In the genomic region with DNA sequence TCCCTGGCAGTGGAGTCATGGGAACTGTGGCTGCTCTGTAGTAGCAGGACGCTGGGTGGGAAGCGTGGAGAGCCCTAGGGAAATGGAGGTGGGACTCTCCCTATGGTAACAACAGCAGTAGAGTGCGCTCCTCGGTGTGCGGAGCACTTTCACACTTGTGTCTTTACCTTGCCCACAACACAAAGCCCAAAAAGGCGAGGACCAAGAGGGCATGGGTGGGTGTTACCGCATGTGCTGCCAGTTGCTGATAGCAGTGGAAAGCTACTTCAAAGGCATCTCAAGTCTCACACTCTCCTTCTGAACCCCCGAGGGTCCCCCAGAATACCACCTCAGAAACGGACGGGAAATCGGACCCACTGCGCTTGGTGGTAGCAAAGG, we compare ENCODE assay signal across 9 mouse cellular contexts. TPM values are rescaled to one million over a fixed set of nuclear protein-coding genes. Genes with fewer than 3 reads are reported as not detected.
DNase-seq lines count a peak whose midpoint lies in the region; ATAC-seq and TF ChIP-seq lines count a peak whose summit lies in the region.
"Had no signal": no experiment of that assay in that cellular context is flagged by ENCODE, and none has a peak within 500 bp of the region (broad histone marks: within the 10 kb centered on the region; RNA-seq: fewer than 3 reads in every experiment).

No protein-coding gene starts in this region.

- intact Hi-C loops in left cerebral cortex, adult 2 months (cut with DNase I): no loop called here

- DNase-seq in heart, adult 9 months (ENCODE audit: low spot score in 2 of 2): no peak
- no peak for DNase-seq in neural tube, embryonic 11.5 days (ENCODE audit: low spot score)
- DNase-seq in neural tube, embryonic 10.5 days (ENCODE audit: extremely low spot score, low spot score): no peak
- no peak for DNase-seq in left cerebral cortex, adult 8-10 months (ENCODE audit: low spot score in 2 of 2)
- no peak for DNase-seq in left cerebral cortex, adult 2 months (ENCODE audit: extremely low spot score in 1 of 2, low spot score in 2 of 2)
- DNase-seq: cerebellum, adult 18-20 months had no signal

- H3K4me3 ChIP-seq in heart, embryonic 11.5 days (ENCODE audit: low read depth, low read length): 0 out of 2 replicates have a peak overlapping the region, but pooled peaks have one; percentile 27
- H3K4me3 ChIP-seq in neural tube, embryonic 11.5 days (ENCODE audit: low read depth, low read length): no peak overlapping the region
- H3K4me3 ChIP-seq in intestine, embryonic 16.5 days (ENCODE audit: low read length): no peak overlapping the region
- no peak overlapping the region for H3K4me3 ChIP-seq in stomach, embryonic 16.5 days (replicated peaks; ENCODE audit: low read length)
- H3K4me3 ChIP-seq in left cerebral cortex, adult 2 months: no peak overlapping the region

- H3K9me3 ChIP-seq in heart, embryonic 11.5 days (replicated peaks; ENCODE audit: control insufficient read depth, low read length): no peaks in the 10 kb centered on the region
- H3K9me3 ChIP-seq in neural tube, embryonic 11.5 days (ENCODE audit: control insufficient read depth, low read length): no peaks in the 10 kb centered on the region
- H3K9me3 ChIP-seq in intestine, embryonic 16.5 days (ENCODE audit: control insufficient read depth, low read length): no peaks in the 10 kb centered on the region
- no peaks in the 10 kb centered on the region for H3K9me3 ChIP-seq in stomach, embryonic 16.5 days (replicated peaks; ENCODE audit: control insufficient read depth, low read length)

- ATAC-seq in heart, embryonic 11.5 days (replicated peaks; ENCODE audit: insufficient number of reproducible peaks, low FRiP score, low TSS enrichment): no peak
- no peak for ATAC-seq in neural tube, embryonic 11.5 days (ENCODE audit: insufficient read depth, low FRiP score, low TSS enrichment)
- ATAC-seq in intestine, embryonic 16.5 days: no peak
- no peak for ATAC-seq in stomach, embryonic 16.5 days (ENCODE audit: insufficient read depth, low FRiP score)

- 0 out of 2 replicates have a peak overlapping the region, but pooled peaks have one; percentile 46 for H3K27ac ChIP-seq in heart, embryonic 11.5 days (ENCODE audit: low read depth, low read length)
- H3K27ac ChIP-seq in neural tube, embryonic 11.5 days (ENCODE audit: low read depth, low read length): peak overlapping the region; percentile 89
- no peak overlapping the region for H3K27ac ChIP-seq in intestine, embryonic 16.5 days (ENCODE audit: low read length)
- peak overlapping the region; percentile 81; the same call in 1 of the 2 replicates for H3K27ac ChIP-seq in stomach, embryonic 16.5 days (ENCODE audit: low read length)
- H3K27ac ChIP-seq in left cerebral cortex, adult 2 months: no peak overlapping the region

- H3K27me3 ChIP-seq in heart, embryonic 11.5 days (ENCODE audit: control insufficient read depth, insufficient read depth, low read length): no peaks in the 10 kb centered on the region
- no peaks in the 10 kb centered on the region for H3K27me3 ChIP-seq in neural tube, embryonic 11.5 days (ENCODE audit: control insufficient read depth, insufficient read depth, low read length)
- H3K27me3 ChIP-seq in intestine, embryonic 16.5 days (replicated peaks; ENCODE audit: control insufficient read depth, insufficient read depth, low read length): no peaks in the 10 kb centered on the region
- H3K27me3 ChIP-seq in stomach, embryonic 16.5 days (ENCODE audit: control insufficient read depth, insufficient read depth, low read length): no peaks in the 10 kb centered on the region

- no peak for TF ChIP-seq CTCF in left cerebral cortex, adult 2 months (IDR thresholded peaks at IDR 0.05)

- 22% methylated on average over 12 of the region's 12 CpGs for WGBS in heart, embryonic 11.5 days (ENCODE audit: insufficient replicate concordance)
- WGBS in neural tube, embryonic 11.5 days: 43% methylated on average over 12 of the region's 12 CpGs
- 37% methylated on average over 12 of the region's 12 CpGs for WGBS in intestine, embryonic 16.5 days
- WGBS in stomach, embryonic 16.5 days: 33% methylated on average over 12 of the region's 12 CpGs

- no peaks in the 10 kb centered on the region for H3K36me3 ChIP-seq in heart, embryonic 11.5 days (ENCODE audit: control insufficient read depth, insufficient read depth, low read length)
- no peaks in the 10 kb centered on the region for H3K36me3 ChIP-seq in neural tube, embryonic 11.5 days (ENCODE audit: control insufficient read depth, insufficient read depth, low read length)
- H3K36me3 ChIP-seq in intestine, embryonic 16.5 days (ENCODE audit: control insufficient read depth, insufficient read depth, low read length): no peaks in the 10 kb centered on the region
- H3K36me3 ChIP-seq in stomach, embryonic 16.5 days (ENCODE audit: control insufficient read depth, insufficient read depth, low read length): no peaks in the 10 kb centered on the region

- peak overlapping the region; percentile 60 for H3K4me2 ChIP-seq in heart, embryonic 11.5 days
- H3K4me2 ChIP-seq in neural tube, embryonic 11.5 days (ENCODE audit: low read depth): peak overlapping the region; percentile 42
- H3K4me2 ChIP-seq in intestine, embryonic 16.5 days (ENCODE audit: low read depth, low read length): no peak overlapping the region; the same call in 1 of the 2 replicates
- peak overlapping the region; percentile 34 for H3K4me2 ChIP-seq in stomach, embryonic 16.5 days (ENCODE audit: low read depth, low read length)

- H3K9ac ChIP-seq in heart, embryonic 11.5 days (ENCODE audit: low read depth, low read length): peak overlapping the region; percentile 23; the same call in 1 of the 2 replicates
- H3K9ac ChIP-seq in neural tube, embryonic 11.5 days (ENCODE audit: low read length): peak overlapping the region; percentile 47; the same call in 1 of the 2 replicates
- peak overlapping the region; percentile 45; the same call in 1 of the 2 replicates for H3K9ac ChIP-seq in intestine, embryonic 16.5 days (ENCODE audit: low read depth, low read length)
- H3K9ac ChIP-seq in stomach, embryonic 16.5 days (ENCODE audit: low read length): no peak overlapping the region

- peaks cover 37% of the 10 kb centered on the region for H3K4me1 ChIP-seq in heart, embryonic 11.5 days (ENCODE audit: control insufficient read depth, insufficient read depth, low read length)
- H3K4me1 ChIP-seq in neural tube, embryonic 11.5 days (ENCODE audit: control insufficient read depth, insufficient read depth, low read length): peaks cover 27% of the 10 kb centered on the region
- H3K4me1 ChIP-seq in intestine, embryonic 16.5 days (ENCODE audit: control insufficient read depth, insufficient read depth, low read length): peaks cover 30% of the 10 kb centered on the region
- H3K4me1 ChIP-seq in stomach, embryonic 16.5 days (ENCODE audit: control insufficient read depth, insufficient read depth, low read length): peaks cover 52% of the 10 kb centered on the region

RNA-seq across cellular contexts. Expression of a gene that starts 23.4 kb away (rescaled TPM):
- polyA plus RNA-seq in heart, embryonic 11.5 days (2014; fragmentation: Nextera tagmentation; extraction: Ambion mirVana): 0.21 and 0.36 TPM in 2 replicates
- polyA plus RNA-seq in neural tube, embryonic 11.5 days (2014; fragmentation: Nextera tagmentation; extraction: Ambion mirVana): 0.39 and 0.41 TPM in 2 replicates
- 0.36 and 0.64 TPM in 2 replicates for polyA plus RNA-seq in intestine, embryonic 16.5 days (2015; fragmentation: Nextera tagmentation; extraction: Ambion mirVana)
- 0.19 TPM in 2 replicates for polyA plus RNA-seq in stomach, embryonic 16.5 days (2015; fragmentation: Nextera tagmentation; extraction: Ambion mirVana)
- under 1 TPM in 2 of 4 experiments, not detected in 2; 0.16 to 0.23 TPM for total RNA-seq in left cerebral cortex, adult 8-10 months (2022)
- not detected for total RNA-seq in left cerebral cortex, adult 2 months (2021)

RNA-seq across cellular contexts. Expression of a gene that starts 42.3 kb away (rescaled TPM):
- polyA plus RNA-seq in heart, embryonic 11.5 days (2014; fragmentation: Nextera tagmentation; extraction: Ambion mirVana): 0.13 TPM in 1 of 2 replicates, not detected in the other
- polyA plus RNA-seq in neural tube, embryonic 11.5 days (2014; fragmentation: Nextera tagmentation; extraction: Ambion mirVana): 0.46 and 0.62 TPM in 2 replicates
- polyA plus RNA-seq in intestine, embryonic 16.5 days (2015; fragmentation: Nextera tagmentation; extraction: Ambion mirVana): 0.65 and 1.3 TPM in 2 replicates
- 1.8 and 2.4 TPM in 2 replicates for polyA plus RNA-seq in stomach, embryonic 16.5 days (2015; fragmentation: Nextera tagmentation; extraction: Ambion mirVana)
- under 1 TPM; 0.22 to 0.72 (median 0.44) TPM for total RNA-seq in left cerebral cortex, adult 8-10 months (2022)
- 1 to 10 TPM in 1 of 2 experiments, under 1 TPM in 1; 0.19 to 1.1 TPM for total RNA-seq in left cerebral cortex, adult 2 months (2021)

Comparison
In these comparisons a context has a peak if more than half of its experiments do, and no peak if none do; other contexts are left out.
1. H3K27ac ChIP-seq: peak in heart, embryonic 11.5 days (single experiment), neural tube, embryonic 11.5 days (single experiment) and stomach, embryonic 16.5 days (single experiment); none in intestine, embryonic 16.5 days (single experiment) and left cerebral cortex, adult 2 months (single experiment).